Mouse (Mus musculus) kidney, embryonic 15.5 days (tissue): ENCODE data around the gene Gm11273. TPM values are rescaled to one million over a fixed set of nuclear protein-coding genes. Genes with fewer than 3 reads are reported as not detected.
"Not testable (repeated sequence)": the region's sequence is repeated elsewhere in the genome, so short reads cannot be mapped to it uniquely, and the experiment has no call there.

Experiments
- ATAC-seq: fragments of 200-750 bp; cut with Nextera tagmentation; replicated peaks from 2 replicates; pipeline ENCODE4 v1.8.0; 2017; ENCODE audit warnings: moderate TSS enrichment; ENCODE audit not compliant: low FRiP score
- H3K27ac ChIP-seq: fragments of 300-500 bp; sonication (generic); 2 replicates; pipeline ENCODE4 v1.5.1; 2015; ENCODE audit warnings: mild to moderate bottlenecking, inconsistent platforms
- H3K27me3 ChIP-seq: fragments of 300-500 bp; sonication (generic); 2 replicates; pipeline ENCODE4 v1.6.1; 2015; ENCODE audit warnings: inconsistent platforms
- H3K36me3 ChIP-seq: fragments of 300-500 bp; sonication (generic); 2 replicates; pipeline ENCODE4 v1.6.1; 2015; ENCODE audit warnings: inconsistent platforms
- H3K4me1 ChIP-seq: fragments of 300-500 bp; sonication (generic); 2 replicates; pipeline ENCODE4 v1.6.1; 2015; ENCODE audit warnings: inconsistent platforms
- H3K4me2 ChIP-seq: fragments of 300-500 bp; sonication (generic); 2 replicates; pipeline ENCODE4 v1.6.1; 2015; ENCODE audit warnings: moderate library complexity, mild to moderate bottlenecking, inconsistent platforms
- H3K4me3 ChIP-seq: fragments of 300-500 bp; sonication (generic); replicated peaks from 2 replicates; pipeline ENCODE4 v1.5.1; 2015; ENCODE audit warnings: mild to moderate bottlenecking, inconsistent platforms
- H3K9ac ChIP-seq: fragments of 300-500 bp; sonication (generic); 2 replicates; pipeline ENCODE4 v1.6.1; 2015; ENCODE audit warnings: mild to moderate bottlenecking, inconsistent platforms
- H3K9me3 ChIP-seq: fragments of 300-500 bp; sonication (generic); replicated peaks from 2 replicates; pipeline ENCODE4 v1.6.1; 2016; ENCODE audit warnings: inconsistent platforms
- WGBS: fragments of 180-500 bp; shearing (Covaris S2); methylation state at CpG from one replicate; pipeline ENCODE4 v1.1.7; 2015; ENCODE audit warnings: mixed read lengths; 5-methylcytosine and 5-hydroxymethylcytosine counted together
- polyA plus RNA-seq: library from polyadenylated mRNA; unstranded; fragments of >200 nt; fragmentation: Nextera tagmentation; extraction: Ambion mirVana; gene quantifications from 2 replicates; pipeline ENCODE4 v1.2.1, GENCODE M21; 2015

Gene Gm11273
- 5.1 and 9.2 TPM in 2 replicates for polyA plus RNA-seq

GRCm38 (mm10) chr13:21501182-21501581 is at the start of gene Gm11273:
Gm11273 (minus strand) TSS chr13:21501418.
- not testable (repeated sequence) for ATAC-seq, H3K4me1 ChIP-seq, H3K9ac ChIP-seq, H3K9me3 ChIP-seq, H3K36me3 ChIP-seq, H3K4me2 ChIP-seq, H3K27me3 ChIP-seq, H3K27ac ChIP-seq, H3K4me3 ChIP-seq
- WGBS: 93% methylated on average over 17 of the region's 17 CpGs

GRCm38 (mm10) chr13:21550416-21551110 is 49.3 kb upstream of the Gm11273 start:
- ATAC-seq: no peak

GRCm38 (mm10) chr13:21549487-21549886 is 48.3 kb upstream of the Gm11273 start:
- Histone ChIP-seq H3K4me1 (no peaks in the 10 kb centered on the region), H3K27me3 (no peaks in the 10 kb centered on the region), H3K9ac (no peak overlapping the region), H3K36me3 (no peaks in the 10 kb centered on the region), H3K27ac (no peak overlapping the region), H3K4me2 (no peak overlapping the region), H3K9me3 (no peaks in the 10 kb centered on the region), H3K4me3 (no peak overlapping the region)
- WGBS: 91% methylated on average over 3 of the region's 3 CpGs
- ATAC-seq: no peak

More at GRCm38 (mm10) chr13:21550416-21551110, 49.3 kb upstream of the Gm11273 start:
- H3K27ac ChIP-seq: no peak overlapping the region
- WGBS: 42% methylated on average over 3 of the region's 3 CpGs
- no peak overlapping the region for H3K4me3 ChIP-seq
- no peaks in the 10 kb centered on the region for H3K27me3 ChIP-seq
- H3K4me2 ChIP-seq: no peak overlapping the region
- no peak overlapping the region for H3K9ac ChIP-seq
- H3K9me3 ChIP-seq: no peaks in the 10 kb centered on the region
- no peaks in the 10 kb centered on the region for H3K4me1 ChIP-seq
- H3K36me3 ChIP-seq: no peaks in the 10 kb centered on the region

GRCm38 (mm10) chr13:21542708-21543107 is 41.5 kb upstream of the Gm11273 start, which contains the start of gene Olfr1366:
Olfr1366 (minus strand) TSS chr13:21542808.
- Histone ChIP-seq H3K27ac (no peak within 1 kb of the TSS), H3K9ac (no peak within 1 kb of the TSS), H3K27me3 (0 out of 2 replicates have a peak, but pooled peaks cover 4% of the 10 kb centered on the region), H3K4me1 (no peaks in the 10 kb centered on the region), H3K9me3 (no peaks in the 10 kb centered on the region), H3K36me3 (no peaks in the 10 kb centered on the region), H3K4me3 (no peak within 1 kb of the TSS), H3K4me2 (no peak within 1 kb of the TSS)
- ATAC-seq: no peak
- WGBS: 79% methylated on average over 1 of the region's 1 CpGs

GRCm38 (mm10) chr13:21530781-21531201 is 29.6 kb upstream of the Gm11273 start, which contains the start of gene Zkscan8:
Zkscan8 (minus strand) TSS chr13:21531120.
- Histone ChIP-seq H3K9ac (peak within 1 kb of the TSS; percentile 99), H3K27me3 (no peaks in the 10 kb centered on the region), H3K4me2 (peak within 1 kb of the TSS; percentile 68), H3K27ac (peak within 1 kb of the TSS; percentile 96), H3K9me3 (no peaks in the 10 kb centered on the region), H3K36me3 (peaks cover 15% of the 10 kb centered on the region), H3K4me3 (peak within 1 kb of the TSS; percentile 96), H3K4me1 (peaks cover 10% of the 10 kb centered on the region)
- under 1% methylated on average over 39 of the region's 39 CpGs for WGBS
- peak; percentile 100 for ATAC-seq

GRCm38 (mm10) chr13:21530136-21530535 is 28.9 kb upstream of the Gm11273 start:
- WGBS: 37% methylated on average over 7 of the region's 7 CpGs
- peak overlapping the region; percentile 96 for H3K4me3 ChIP-seq
- no peak overlapping the region for H3K27ac ChIP-seq
- H3K9me3 ChIP-seq: no peaks in the 10 kb centered on the region
- H3K9ac ChIP-seq: no peak overlapping the region
- no peaks in the 10 kb centered on the region for H3K27me3 ChIP-seq
- peak overlapping the region; percentile 68 for H3K4me2 ChIP-seq
- no peak for ATAC-seq
- H3K4me1 ChIP-seq: peaks cover 10% of the 10 kb centered on the region
- peaks cover 20% of the 10 kb centered on the region for H3K36me3 ChIP-seq

- H3K4me2 ChIP-seq: peak overlapping the region; percentile 66
- ATAC-seq: peak; percentile 100
- no peaks in the 10 kb centered on the region for H3K9me3 ChIP-seq
- 0 out of 2 replicates have a peak, but pooled peaks cover 4% of the 10 kb centered on the region for H3K4me1 ChIP-seq
- H3K4me3 ChIP-seq: peak overlapping the region; percentile 60
- H3K27me3 ChIP-seq: no peaks in the 10 kb centered on the region
- under 1% methylated on average over 21 of the region's 21 CpGs for WGBS
- no peaks in the 10 kb centered on the region for H3K36me3 ChIP-seq
- peak overlapping the region; percentile 88 for H3K27ac ChIP-seq
- H3K9ac ChIP-seq: peak overlapping the region; percentile 52
Observed at GRCm38 (mm10) chr13:21506221-21506649, 5.0 kb upstream of the Gm11273 start.

GRCm38 (mm10) chr13:21502296-21502695 is 1.1 kb upstream of the Gm11273 start:
- no peak for ATAC-seq

GRCm38 (mm10) chr13:21495080-21495479 is 6.1 kb downstream of the Gm11273 start, which contains the start of gene AK157302:
AK157302 (plus strand) TSS chr13:21495223.
- Histone ChIP-seq H3K9ac (no peak within 1 kb of the TSS), H3K9me3 (no peaks in the 10 kb centered on the region), H3K36me3 (no peaks in the 10 kb centered on the region), H3K4me3 (no peak within 1 kb of the TSS), H3K27me3 (no peaks in the 10 kb centered on the region), H3K4me1 (no peaks in the 10 kb centered on the region), H3K4me2 (no peak within 1 kb of the TSS), H3K27ac (no peak within 1 kb of the TSS)
- ATAC-seq: no peak
- WGBS: 94% methylated on average over 21 of the region's 21 CpGs

More at GRCm38 (mm10) chr13:21502296-21502695, 1.1 kb upstream of the Gm11273 start:
- Histone ChIP-seq H3K27ac (no peak overlapping the region), H3K4me1 (0 out of 2 replicates have a peak, but pooled peaks cover 4% of the 10 kb centered on the region), H3K9me3 (no peaks in the 10 kb centered on the region), H3K4me2 (no peak overlapping the region), H3K4me3 (no peak overlapping the region), H3K36me3 (no peaks in the 10 kb centered on the region), H3K9ac (no peak overlapping the region), H3K27me3 (no peaks in the 10 kb centered on the region)
- WGBS: 89% methylated on average over 5 of the region's 5 CpGs

GRCm38 (mm10) chr13:21492847-21493246 is 8.4 kb downstream of the Gm11273 start:
- no peaks in the 10 kb centered on the region for H3K36me3 ChIP-seq
- H3K4me2 ChIP-seq: no peak overlapping the region
- no peak overlapping the region for H3K9ac ChIP-seq
- H3K27me3 ChIP-seq: no peaks in the 10 kb centered on the region
- no peak for ATAC-seq
- H3K9me3 ChIP-seq: no peaks in the 10 kb centered on the region
- H3K4me3 ChIP-seq: no peak overlapping the region
- H3K27ac ChIP-seq: no peak overlapping the region
- no peaks in the 10 kb centered on the region for H3K4me1 ChIP-seq
- 87% methylated on average over 5 of the region's 5 CpGs for WGBS

- H3K27me3 ChIP-seq: no peaks in the 10 kb centered on the region
- no peaks in the 10 kb centered on the region for H3K4me1 ChIP-seq
- H3K36me3 ChIP-seq: peaks cover 16% of the 10 kb centered on the region
- H3K4me2 ChIP-seq: no peak overlapping the region
- WGBS: 90% methylated on average over 1 of the region's 1 CpGs
- H3K4me3 ChIP-seq: no peak overlapping the region
- H3K9ac ChIP-seq: no peak overlapping the region
- H3K9me3 ChIP-seq: no peaks in the 10 kb centered on the region
- no peak for ATAC-seq
- H3K27ac ChIP-seq: no peak overlapping the region
Observed at GRCm38 (mm10) chr13:21486881-21487280, 14.3 kb downstream of the Gm11273 start.
